Mouse (Mus musculus): ENCODE data around the gene Fbxl17.

DNA sequence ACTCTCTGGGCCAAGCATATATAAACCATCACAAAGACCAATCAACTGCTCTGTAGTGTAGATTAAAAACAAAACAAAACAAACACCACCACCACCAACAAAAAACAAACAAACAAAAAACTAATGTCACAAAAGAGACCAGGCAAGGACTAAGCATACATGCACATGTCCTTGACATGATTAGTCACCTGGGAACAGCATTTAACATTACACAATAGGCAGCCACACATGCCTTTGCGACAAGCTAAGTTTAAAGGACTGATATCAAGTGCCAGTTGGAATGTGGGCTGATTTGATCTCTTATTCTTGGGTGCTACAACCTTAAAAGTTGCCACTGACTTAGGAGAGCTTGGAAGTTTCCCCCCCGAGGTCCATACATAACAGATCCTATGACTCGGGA, 446.5 kb downstream of the Fbxl17 start:
- TF ChIP-seq POLR2AphosphoS5 (IDR thresholded peaks at IDR 0.05; ENCODE audit: insufficient replicate concordance, low read depth, low read length) (no peak), GATA1 (IDR thresholded peaks at IDR 0.05; ENCODE audit: borderline replicate concordance, low read length) (no peak)
